Mouse (Mus musculus) brain, embryonic 14.5 days (tissue): Measurements from ENCODE around the gene Olfr411.

Experiments used
- CTCF ChIP-seq: fragments of 200-500 bp; IDR thresholded peaks from 2 replicates; pipeline ENCODE4 v1.5.1; 2012; ENCODE audit warnings: inconsistent platforms, mild to moderate bottlenecking, moderate library complexity, borderline replicate concordance; ENCODE audit not compliant: insufficient read depth, insufficient read length; ENCODE audit errors: extremely low read depth
- POLR2A ChIP-seq: fragments of 200-500 bp; IDR thresholded peaks from 2 replicates; pipeline ENCODE4 v1.6.1; 2012; ENCODE audit warnings: mild to moderate bottlenecking, inconsistent platforms, borderline replicate concordance; ENCODE audit not compliant: poor library complexity, insufficient read depth, insufficient read length, severe bottlenecking; ENCODE audit errors: extremely low read depth

GRCm38 (mm10) chr11:74385674-74386073 lies 33.2 kb upstream of the Olfr411 start:
- TF ChIP-seq CTCF, result no peak
- no peak for TF ChIP-seq POLR2A
